Mouse (Mus musculus): ENCODE measurements around the gene AC170998.1.

GRCm38 (mm10) chr17:28761871-28762270 is 36.0 kb downstream of the AC170998.1 start:
- TF ChIP-seq GATA1 (IDR thresholded peaks at IDR 0.05; ENCODE audit: borderline replicate concordance, low read length) (no peak), FLI1 (IDR thresholded peaks at IDR 0.05; ENCODE audit: low read length) (no peak)
